Mouse (Mus musculus): Measurements from ENCODE around the gene Vps37c. TPM values are rescaled to one million over a fixed set of nuclear protein-coding genes. Genes with fewer than 3 reads are reported as not detected.

Vps37c gene
- total and polyA plus RNA-seq, 3 experiments = 8.1 to 11.9 TPM; not detected in 1

DNA sequence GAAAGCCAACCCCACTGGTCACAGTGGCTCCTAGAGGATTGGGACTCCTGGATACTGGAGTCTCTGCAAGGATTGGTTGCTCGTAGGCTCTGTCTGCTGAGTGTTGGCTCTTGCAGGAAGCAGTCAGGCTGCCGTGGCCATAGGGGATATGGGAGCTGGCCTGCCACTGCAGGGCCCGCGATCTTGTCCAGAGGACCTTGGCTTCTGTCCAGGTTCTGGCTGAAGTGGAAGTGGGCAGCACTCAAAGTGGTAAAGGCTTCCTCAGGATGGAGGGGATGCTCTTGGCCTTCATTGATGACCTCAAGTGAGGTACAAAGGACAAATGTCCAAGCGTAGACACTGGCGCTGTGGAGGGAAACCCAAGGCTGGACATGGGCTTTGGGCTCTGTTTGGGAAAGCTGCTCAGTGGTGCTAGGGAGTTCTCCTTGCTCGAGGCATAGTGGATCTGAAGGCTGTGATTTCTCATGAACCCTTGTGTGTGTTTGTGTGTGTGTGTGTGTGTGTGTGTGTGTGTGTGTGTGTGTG is 29.8 kb downstream of the Vps37c start:
- Histone ChIP-seq H3K27ac (ENCODE audit: control insufficient read depth, low read depth, low read length) (no peak overlapping the region), H3K9ac (ENCODE audit: control insufficient read depth, low read depth, low read length, poor library complexity, severe bottlenecking) (no peak overlapping the region), H3K27me3 (ENCODE audit: control insufficient read depth in 1 of 2, insufficient read depth in 2 of 2, low read length in 2 of 2) (no peaks in the 10 kb centered on the region), H3K4me3 (ENCODE audit: control insufficient read depth in 1 of 2, insufficient read depth in 1 of 2, low read depth in 2 of 2, low read length in 2 of 2) (no peak overlapping the region), H3K36me3 (ENCODE audit: control insufficient read depth in 1 of 2, insufficient read depth in 2 of 2, low read length in 2 of 2) (no peaks in the 10 kb centered on the region), H3K79me2 (ENCODE audit: control insufficient read depth, insufficient read depth, low read length, poor library complexity) (no peaks in the 10 kb centered on the region), H3K9me3 (replicated peaks; ENCODE audit: insufficient read depth, low read length) (no peaks in the 10 kb centered on the region), H3K4me1 (ENCODE audit: control insufficient read depth in 1 of 2, insufficient read depth in 2 of 2, low read length in 2 of 2) (no peaks in the 10 kb centered on the region)
- TF ChIP-seq ZC3H11A (IDR thresholded peaks at IDR 0.05; ENCODE audit: low read depth, low read length) (no peak), MAZ (IDR thresholded peaks at IDR 0.05; ENCODE audit: low read depth, low read length) (no peak), RCOR1 (IDR thresholded peaks at IDR 0.05; ENCODE audit: low read depth, low read length) (no peak), NELFE (IDR thresholded peaks at IDR 0.05; ENCODE audit: low read depth, low read length) (no peak), CTCF (IDR thresholded peaks at IDR 0.05 in 2 of 3, conservative IDR thresholded peaks at IDR 0.05 in 1 of 3; ENCODE audit: control insufficient read depth in 1 of 3, insufficient read depth in 1 of 3, low read depth in 2 of 3, low read length in 3 of 3, poor library complexity in 1 of 3, severe bottlenecking in 1 of 3) (no peak), SMC3 (IDR thresholded peaks at IDR 0.05; ENCODE audit: low read depth, low read length) (no peak), USF2 (IDR thresholded peaks at IDR 0.05; ENCODE audit: borderline replicate concordance in 1 of 2, insufficient read depth in 1 of 2, low read depth in 1 of 2, low read length in 2 of 2) (no peak), ZNF384 (IDR thresholded peaks at IDR 0.05; ENCODE audit: low read depth, low read length) (no peak), MEF2A (IDR thresholded peaks at IDR 0.05; ENCODE audit: extremely low read depth, insufficient replicate concordance, low read depth, low read length, poor library complexity, severe bottlenecking) (no peak), E2F4 (IDR thresholded peaks at IDR 0.05; ENCODE audit: borderline replicate concordance, low read depth, low read length) (no peak), ETS1 (IDR thresholded peaks at IDR 0.05; ENCODE audit: low read depth, low read length) (no peak), TCF12 (IDR thresholded peaks at IDR 0.05; ENCODE audit: low read depth, low read length) (no peak)
- DNase-seq (ENCODE audit: low read depth, low spot score) = no peak

DNA sequence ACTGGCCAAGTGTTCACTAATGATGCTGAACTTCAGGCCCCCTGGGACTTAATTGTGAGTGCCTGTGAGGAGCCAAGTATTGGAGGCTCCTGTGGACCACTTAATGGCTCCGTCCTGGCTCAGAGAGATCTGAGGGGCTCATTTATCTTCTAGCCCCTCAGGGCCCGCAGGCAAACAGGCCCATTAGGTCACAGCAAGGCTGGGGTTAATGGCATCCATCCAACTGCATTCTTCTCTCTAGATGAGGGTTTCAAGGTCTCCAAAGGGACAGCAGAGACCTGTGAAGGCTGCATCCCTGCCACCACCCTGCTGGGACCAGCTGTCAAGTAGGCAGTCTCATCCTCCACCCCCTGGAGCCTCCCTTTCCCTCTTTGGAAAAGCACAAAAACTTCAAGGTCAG is 31.2 kb downstream of the Vps37c start:
- no peaks in the 10 kb centered on the region for H3K36me3 ChIP-seq (ENCODE audit: control insufficient read depth in 1 of 2, insufficient read depth in 2 of 2, low read length in 2 of 2)
- TF ChIP-seq ETS1 (IDR thresholded peaks at IDR 0.05; ENCODE audit: low read depth, low read length) (no peak), UBTF (IDR thresholded peaks at IDR 0.05; ENCODE audit: borderline replicate concordance, insufficient read depth, low read depth, low read length) (no peak), ZNF384 (IDR thresholded peaks at IDR 0.05; ENCODE audit: low read depth, low read length) (no peak), TAL1 (IDR thresholded peaks at IDR 0.05; ENCODE audit: low read length) (no peak), MXI1 (IDR thresholded peaks at IDR 0.05; ENCODE audit: low read depth, low read length) (no peak), GATA1 (IDR thresholded peaks at IDR 0.05; ENCODE audit: low read depth, low read length) (no peak), E2F4 (IDR thresholded peaks at IDR 0.05; ENCODE audit: borderline replicate concordance, low read depth, low read length) (no peak), MAX (IDR thresholded peaks at IDR 0.05; ENCODE audit: low read length) (no peak), MYC (IDR thresholded peaks at IDR 0.05; ENCODE audit: low read depth, low read length) (no peak), CHD2 (IDR thresholded peaks at IDR 0.05; ENCODE audit: low read length) (no peak), POLR2AphosphoS5 (IDR thresholded peaks at IDR 0.05; ENCODE audit: borderline replicate concordance, low read depth, low read length) (no peak), POLR2AphosphoS2 (IDR thresholded peaks at IDR 0.05; ENCODE audit: low read length) (no peak), SMC3 (IDR thresholded peaks at IDR 0.05; ENCODE audit: low read depth, low read length) (no peak), BHLHE40 (IDR thresholded peaks at IDR 0.05; ENCODE audit: borderline replicate concordance, low read depth, low read length) (no peak), GABPA (IDR thresholded peaks at IDR 0.05; ENCODE audit: low read depth, low read length) (no peak), ZKSCAN1 (IDR thresholded peaks at IDR 0.05; ENCODE audit: low read depth, low read length) (no peak), RAD21 (IDR thresholded peaks at IDR 0.05; ENCODE audit: low read depth, low read length) (no peak), TCF12 (IDR thresholded peaks at IDR 0.05; ENCODE audit: low read depth, low read length) (no peak)
- no peak overlapping the region for H3K27ac ChIP-seq (ENCODE audit: control insufficient read depth, low read depth, low read length)
- H3K4me1 ChIP-seq (ENCODE audit: control insufficient read depth in 1 of 2, insufficient read depth in 2 of 2, low read length in 2 of 2) = no peaks in the 10 kb centered on the region
- DNase-seq (ENCODE audit: low read depth, low spot score) = no peak
- H3K4me3 ChIP-seq (ENCODE audit: control insufficient read depth in 1 of 2, insufficient read depth in 1 of 2, low read depth in 2 of 2, low read length in 2 of 2) = no peak overlapping the region
- H3K27me3 ChIP-seq (ENCODE audit: control insufficient read depth in 1 of 2, insufficient read depth in 2 of 2, low read length in 2 of 2) = no peaks in the 10 kb centered on the region
- H3K9me3 ChIP-seq (replicated peaks; ENCODE audit: insufficient read depth, low read length) = no peaks in the 10 kb centered on the region
- no peak overlapping the region for H3K9ac ChIP-seq (ENCODE audit: control insufficient read depth, low read depth, low read length, poor library complexity, severe bottlenecking)
- H3K79me2 ChIP-seq (ENCODE audit: control insufficient read depth, insufficient read depth, low read length, poor library complexity) = no peaks in the 10 kb centered on the region

All from MEL (cell line).